Mouse (Mus musculus): ENCODE data around the gene Cpt2.

DNA sequence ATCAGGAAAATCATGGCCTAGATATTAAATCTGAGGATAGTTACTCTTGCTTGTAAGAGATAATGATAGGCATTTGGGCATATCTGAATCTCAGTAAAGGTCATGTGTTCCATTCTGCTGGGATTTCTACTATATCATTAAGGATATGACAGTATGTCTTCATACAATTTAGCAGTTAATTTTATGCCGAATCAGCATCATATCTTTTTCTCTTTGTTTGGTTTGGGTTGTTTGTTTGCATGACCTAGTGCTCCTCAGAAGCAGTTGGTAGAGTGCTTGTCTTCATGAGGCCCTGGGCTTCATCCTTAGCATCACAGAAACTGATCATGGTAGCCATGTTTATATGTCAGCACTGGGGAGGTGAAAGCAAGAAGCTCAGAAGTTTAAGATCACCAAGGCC, 41.8 kb downstream of the Cpt2 start:
- TF ChIP-seq CTCF (IDR thresholded peaks at IDR 0.05; ENCODE audit: insufficient read depth, low read length) = no peak
- no peak for TF ChIP-seq POLR2A (IDR thresholded peaks at IDR 0.05; ENCODE audit: borderline replicate concordance, extremely low read depth, low read depth, low read length)

Measured in lung, adult 2 months (tissue).